Mouse (Mus musculus) neural tube, embryonic 15.5 days (tissue): ENCODE results near the gene Nup50. TPM values are rescaled to one million over a fixed set of nuclear protein-coding genes. Genes with fewer than 3 reads are reported as not detected.
"Not testable (repeated sequence)": the region's sequence is repeated elsewhere in the genome, so short reads cannot be mapped to it uniquely, and the experiment has no call there.

Source experiments
- ATAC-seq: fragments of 200-750 bp; cut with Nextera tagmentation; 2 replicates; pipeline ENCODE4 v1.8.0; 2017; ENCODE audit warnings: mild to moderate bottlenecking, moderate TSS enrichment, moderate library complexity; ENCODE audit not compliant: low FRiP score
- H3K27ac ChIP-seq: fragments of 300-500 bp; sonication (generic); replicated peaks from 2 replicates; pipeline ENCODE4 v1.5.1; 2015; ENCODE audit warnings: mild to moderate bottlenecking, inconsistent platforms
- H3K27me3 ChIP-seq: fragments of 300-500 bp; sonication (generic); replicated peaks from 2 replicates; pipeline ENCODE4 v1.6.1; 2015; ENCODE audit warnings: inconsistent platforms
- H3K36me3 ChIP-seq: fragments of 300-500 bp; sonication (generic); 2 replicates; pipeline ENCODE4 v1.6.1; 2015; ENCODE audit warnings: inconsistent platforms
- H3K4me1 ChIP-seq: fragments of 300-500 bp; sonication (generic); 2 replicates; pipeline ENCODE4 v1.6.1; 2015; ENCODE audit warnings: inconsistent platforms
- H3K4me2 ChIP-seq: fragments of 300-500 bp; sonication (generic); 2 replicates; pipeline ENCODE4 v1.6.1; 2015; ENCODE audit warnings: inconsistent platforms, mild to moderate bottlenecking, moderate library complexity
- H3K4me3 ChIP-seq: fragments of 300-500 bp; sonication (generic); replicated peaks from 2 replicates; pipeline ENCODE4 v1.5.1; 2015; ENCODE audit warnings: mild to moderate bottlenecking, inconsistent platforms
- H3K9ac ChIP-seq: fragments of 300-500 bp; sonication (generic); replicated peaks from 2 replicates; pipeline ENCODE4 v1.6.1; 2015; ENCODE audit warnings: mild to moderate bottlenecking, inconsistent platforms
- H3K9me3 ChIP-seq: fragments of 300-500 bp; sonication (generic); replicated peaks from 2 replicates; pipeline ENCODE4 v1.6.1; 2016; ENCODE audit warnings: inconsistent platforms
- WGBS: fragments of 180-500 bp; shearing (Covaris S2); methylation state at CpG from one replicate; pipeline ENCODE4 v1.1.7; 2015; ENCODE audit warnings: mixed read lengths; 5-methylcytosine and 5-hydroxymethylcytosine counted together
- polyA plus RNA-seq: library from polyadenylated mRNA; unstranded; fragments of >200 nt; fragmentation: Nextera tagmentation; extraction: Ambion mirVana; gene quantifications from 2 replicates; pipeline ENCODE4 v1.2.1, GENCODE M21; 2015

The Nup50 gene
- polyA plus RNA-seq = 21.5 and 27.5 TPM in 2 replicates

- Histone ChIP-seq H3K27ac (peak within 1 kb of the TSS; percentile 97), H3K4me3 (peak within 1 kb of the TSS; percentile 98), H3K9ac (peak within 1 kb of the TSS; percentile 96), H3K27me3 (no peaks in the 10 kb centered on the region), H3K4me1 (peaks cover 33% of the 10 kb centered on the region), H3K36me3 (peaks cover 8% of the 10 kb centered on the region), H3K4me2 (peak within 1 kb of the TSS; percentile 91), H3K9me3 (no peaks in the 10 kb centered on the region)
- under 1% methylated on average over 60 of the region's 60 CpGs for WGBS
- peak; percentile 90 for ATAC-seq
Observed at GRCm38 (mm10) chr15:84922884-84923507, at the start of gene Nup50. TSS of gene Nup50 (plus strand) at chr15:84923411.

GRCm38 (mm10) chr15:84873867-84874266, 49.3 kb upstream of the Nup50 start:
- Histone ChIP-seq H3K27ac (no peak overlapping the region), H3K27me3 (no peaks in the 10 kb centered on the region), H3K4me2 (no peak overlapping the region), H3K9ac (no peak overlapping the region), H3K9me3 (no peaks in the 10 kb centered on the region), H3K4me1 (no peaks in the 10 kb centered on the region), H3K4me3 (no peak overlapping the region), H3K36me3 (no peaks in the 10 kb centered on the region)
- 80% methylated on average over 4 of the region's 4 CpGs for WGBS
- ATAC-seq = no peak

GRCm38 (mm10) chr15:84877029-84877815, 46.0 kb upstream of the Nup50 start:
- Histone ChIP-seq H3K4me2 (no peak overlapping the region), H3K36me3 (no peaks in the 10 kb centered on the region), H3K27ac (no peak overlapping the region), H3K4me1 (no peaks in the 10 kb centered on the region), H3K9me3 (no peaks in the 10 kb centered on the region), H3K27me3 (no peaks in the 10 kb centered on the region), H3K4me3 (no peak overlapping the region), H3K9ac (no peak overlapping the region)
- no peak for ATAC-seq
- 86% methylated on average over 12 of the region's 12 CpGs for WGBS

GRCm38 (mm10) chr15:84888066-84888465, 35.1 kb upstream of the Nup50 start:
- no peak overlapping the region for H3K4me3 ChIP-seq
- WGBS = 45% methylated on average over 12 of the region's 12 CpGs
- H3K27ac ChIP-seq = no peak overlapping the region

GRCm38 (mm10) chr15:84891246-84891645, 32.0 kb upstream of the Nup50 start:
- no peak for ATAC-seq
- no peaks in the 10 kb centered on the region for H3K36me3 ChIP-seq
- H3K27ac ChIP-seq = no peak overlapping the region
- no peaks in the 10 kb centered on the region for H3K27me3 ChIP-seq
- WGBS = 57% methylated on average over 3 of the region's 3 CpGs
- H3K4me2 ChIP-seq = no peak overlapping the region
- H3K4me1 ChIP-seq = peaks cover 5% of the 10 kb centered on the region; the same call in 1 of the 2 replicates
- H3K9me3 ChIP-seq = no peaks in the 10 kb centered on the region
- H3K9ac ChIP-seq = no peak overlapping the region
- H3K4me3 ChIP-seq = no peak overlapping the region

More at GRCm38 (mm10) chr15:84888066-84888465, 35.1 kb upstream of the Nup50 start:
- peaks cover 5% of the 10 kb centered on the region; the same call in 1 of the 2 replicates for H3K4me1 ChIP-seq
- H3K36me3 ChIP-seq = no peaks in the 10 kb centered on the region
- no peaks in the 10 kb centered on the region for H3K27me3 ChIP-seq
- H3K9me3 ChIP-seq = no peaks in the 10 kb centered on the region
- H3K4me2 ChIP-seq = no peak overlapping the region
- H3K9ac ChIP-seq = no peak overlapping the region
- ATAC-seq = no peak

- Histone ChIP-seq H3K27me3 (no peaks in the 10 kb centered on the region), H3K27ac (no peak overlapping the region), H3K4me3 (no peak overlapping the region), H3K9me3 (no peaks in the 10 kb centered on the region), H3K4me2 (no peak overlapping the region), H3K9ac (no peak overlapping the region), H3K4me1 (peaks cover 5% of the 10 kb centered on the region; the same call in 1 of the 2 replicates), H3K36me3 (no peaks in the 10 kb centered on the region)
- ATAC-seq = peak; percentile 38; the same call in 1 of the 2 replicates
- WGBS = 1% methylated on average over 3 of the region's 3 CpGs
Observed at GRCm38 (mm10) chr15:84891658-84892057, 31.6 kb upstream of the Nup50 start.

GRCm38 (mm10) chr15:84896216-84896615, 27.0 kb upstream of the Nup50 start:
- H3K36me3 ChIP-seq, H3K4me3 ChIP-seq, ATAC-seq, H3K4me2 ChIP-seq, H3K27ac ChIP-seq, H3K27me3 ChIP-seq, H3K9ac ChIP-seq, H3K9me3 ChIP-seq: not testable (repeated sequence)
- H3K4me1 ChIP-seq = peaks cover 16% of the 10 kb centered on the region
- WGBS = 70% methylated on average over 10 of the region's 10 CpGs

- Histone ChIP-seq H3K4me2 (no peak overlapping the region), H3K27ac (no peak overlapping the region), H3K9me3 (no peaks in the 10 kb centered on the region), H3K36me3 (no peaks in the 10 kb centered on the region), H3K27me3 (no peaks in the 10 kb centered on the region), H3K4me1 (peaks cover 16% of the 10 kb centered on the region), H3K9ac (no peak overlapping the region), H3K4me3 (no peak overlapping the region)
- ATAC-seq = no peak
- 83% methylated on average over 1 of the region's 1 CpGs for WGBS
Observed at GRCm38 (mm10) chr15:84896664-84897063, 26.5 kb upstream of the Nup50 start.

GRCm38 (mm10) chr15:84898077-84898476, 25.1 kb upstream of the Nup50 start:
- no peaks in the 10 kb centered on the region for H3K9me3 ChIP-seq
- H3K4me1 ChIP-seq = peaks cover 18% of the 10 kb centered on the region
- peak overlapping the region; percentile 80 for H3K27ac ChIP-seq
- ATAC-seq = peak; percentile 87
- no peaks in the 10 kb centered on the region for H3K27me3 ChIP-seq
- 9% methylated on average over 7 of the region's 7 CpGs for WGBS
- H3K9ac ChIP-seq = no peak overlapping the region; the same call in 1 of the 2 replicates
- H3K36me3 ChIP-seq = no peaks in the 10 kb centered on the region
- H3K4me3 ChIP-seq = no peak overlapping the region
- peak overlapping the region; percentile 42 for H3K4me2 ChIP-seq

GRCm38 (mm10) chr15:84903843-84904385, 19.3 kb upstream of the Nup50 start:
- no peak for ATAC-seq
- no peak overlapping the region for H3K9ac ChIP-seq
- H3K4me3 ChIP-seq = no peak overlapping the region
- H3K27me3 ChIP-seq = no peaks in the 10 kb centered on the region
- no peak overlapping the region for H3K27ac ChIP-seq
- no peaks in the 10 kb centered on the region for H3K9me3 ChIP-seq
- WGBS = 73% methylated on average over 7 of the region's 7 CpGs
- no peaks in the 10 kb centered on the region for H3K36me3 ChIP-seq
- H3K4me1 ChIP-seq = peaks cover 3% of the 10 kb centered on the region
- H3K4me2 ChIP-seq = no peak overlapping the region

GRCm38 (mm10) chr15:84913201-84913600, 10.0 kb upstream of the Nup50 start:
- WGBS = 74% methylated on average over 3 of the region's 3 CpGs
- H3K9me3 ChIP-seq = 0 out of 2 replicates have a peak, but pooled peaks cover 4% of the 10 kb centered on the region
- no peak overlapping the region for H3K4me2 ChIP-seq
- ATAC-seq = no peak
- no peak overlapping the region for H3K27ac ChIP-seq
- no peaks in the 10 kb centered on the region for H3K4me1 ChIP-seq
- H3K4me3 ChIP-seq = no peak overlapping the region
- H3K27me3 ChIP-seq = no peaks in the 10 kb centered on the region
- no peak overlapping the region for H3K9ac ChIP-seq
- peaks cover 11% of the 10 kb centered on the region; the same call in 1 of the 2 replicates for H3K36me3 ChIP-seq
